Mouse (Mus musculus) ES-Bruce4 (cell line): ENCODE data around the gene Coro2a.
"Not testable (repeated sequence)": the region's sequence is repeated elsewhere in the genome, so short reads cannot be mapped to it uniquely, and the experiment has no call there.

Experiments
- CTCF ChIP-seq: IDR thresholded peaks from one replicate; pipeline ENCODE4 v1.8.1; 2011; ENCODE audit warnings: low read depth, low read length
- POLR2A ChIP-seq: IDR thresholded peaks from one replicate; pipeline ENCODE4 v1.8.1; 2011; ENCODE audit warnings: low read length; ENCODE audit not compliant: insufficient read depth

DNA sequence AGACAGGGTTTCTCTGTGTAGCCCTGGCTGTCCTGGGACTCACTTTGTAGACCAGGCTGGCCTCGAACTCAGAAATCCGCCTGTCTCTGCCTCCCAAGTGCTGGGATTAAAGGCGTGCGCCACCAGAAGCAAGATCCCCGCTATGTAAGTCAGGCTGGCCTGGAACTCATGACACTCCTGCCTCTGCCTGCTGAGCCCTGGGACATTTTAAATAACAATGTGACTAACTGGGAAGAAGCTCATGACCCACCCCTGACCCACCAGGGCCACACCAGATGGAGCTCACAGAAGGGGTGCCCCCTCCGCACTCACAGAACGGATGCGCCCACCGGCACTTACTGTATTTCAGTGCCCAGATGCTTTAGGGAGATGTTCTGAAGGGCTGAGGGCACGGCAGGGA, 35.2 kb upstream of the Coro2a start:
- TF ChIP-seq CTCF, POLR2A: not testable (repeated sequence)
